Mouse (Mus musculus): ENCODE data around the gene Nepn. TPM values are rescaled to one million over a fixed set of nuclear protein-coding genes. Genes with fewer than 3 reads are reported as not detected.
A peak's percentile ranks its signal among the peaks of the same experiment; 100 is the strongest.

Nepn gene
- total and polyA plus RNA-seq, 3 experiments: not detected

DNA sequence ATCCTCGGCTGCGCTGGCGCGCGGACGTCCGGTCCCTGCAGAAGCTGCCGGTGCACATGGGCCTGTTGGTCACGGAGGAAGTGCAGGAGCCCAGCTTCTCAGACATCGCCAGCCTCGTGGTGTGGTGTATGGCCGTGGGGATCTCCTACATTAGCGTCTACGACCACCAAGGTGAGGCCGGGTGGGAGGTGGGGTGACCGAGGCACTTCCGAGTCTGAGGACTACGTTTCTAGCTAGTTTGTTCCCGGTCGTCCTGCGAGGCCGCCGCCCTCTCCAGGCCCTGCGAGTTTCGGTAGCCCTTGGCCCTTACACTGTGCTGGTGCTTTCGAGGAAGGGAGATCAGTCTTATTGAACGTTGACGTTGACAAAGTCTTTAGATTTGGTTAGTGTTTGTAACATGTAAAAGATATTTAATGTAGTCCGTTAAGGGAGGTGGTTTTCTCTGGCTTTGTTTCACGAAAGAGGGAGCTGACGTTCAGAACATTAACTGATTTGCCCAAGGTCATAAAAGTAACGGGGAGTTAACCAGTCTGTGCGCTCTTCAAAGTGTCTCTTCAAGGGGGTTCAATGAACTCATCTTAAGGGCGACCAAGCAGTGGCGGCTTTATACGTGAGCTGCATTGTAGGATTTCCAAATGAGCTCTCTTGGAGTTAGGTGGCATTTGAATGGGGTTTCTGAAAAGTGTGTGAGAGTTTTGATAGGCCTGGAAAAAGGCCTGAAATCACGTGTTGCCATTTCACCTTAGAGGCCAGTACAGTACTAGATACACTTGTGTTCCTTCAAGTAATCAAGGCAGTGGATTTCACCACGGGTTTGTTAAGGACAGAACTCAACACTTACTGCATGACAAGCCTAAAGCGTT is 29.5 kb downstream of the Nepn start:
- Histone ChIP-seq H3K27me3 (replicated peaks) (no peaks in the 10 kb centered on the region), H3K4me3 (replicated peaks in 1 of 3; ENCODE audit: low read depth in 2 of 3, low read length in 2 of 3, poor library complexity in 1 of 3) (peak overlapping the region; percentile 86 to 99 (median 92)), H3K4me1 (ENCODE audit: control insufficient read depth in 1 of 2, insufficient read depth in 2 of 2) (peaks cover 6 to 52% of the 10 kb centered on the region in 2 experiments; a peak in 3 of 4 replicates), H3K9ac (ENCODE audit: insufficient read depth, low read depth) (peak overlapping the region; percentile 77), H3K27ac (ENCODE audit: insufficient read depth, low read depth) (0 out of 2 replicates have a peak overlapping the region, but pooled peaks have one; percentile 31), H3K4me2 (ENCODE audit: insufficient read depth, low read depth, poor library complexity, severe bottlenecking) (peak overlapping the region; percentile 96), H3K79me2 (replicated peaks; ENCODE audit: control insufficient read depth, extremely low read depth, insufficient read depth, poor library complexity, severe bottlenecking) (peaks cover 31% of the 10 kb centered on the region), H3K36me3 (replicated peaks in 1 of 2; ENCODE audit: control insufficient read depth in 1 of 2, insufficient read depth in 1 of 2, low read length in 1 of 2) (peaks cover 0 to 21% of the 10 kb centered on the region in 2 experiments), H3K9me3 (replicated peaks; ENCODE audit: low read length) (no peaks in the 10 kb centered on the region)
- in situ Hi-C loops (cut with MboI; ENCODE audit: low pct_ligation_motif_present, low pct_unique_long_range_greater_than_20kb, low sequenced_read_pairs): no loop called here
- TF ChIP-seq USF2 (conservative IDR thresholded peaks at IDR 0.05; ENCODE audit: low read depth, low read length): peak; percentile 36; the same call in 1 of the 2 replicates
- TF ChIP-seq BHLHE40 (IDR thresholded peaks at IDR 0.05; ENCODE audit: low read depth, low read length): 0 out of 2 replicates have a peak, but pooled peaks have one; percentile 27
- no peak for TF ChIP-seq ZKSCAN1 (IDR thresholded peaks at IDR 0.05; ENCODE audit: borderline replicate concordance, low read depth, low read length)
- TF ChIP-seq MYC (IDR thresholded peaks at IDR 0.05; ENCODE audit: low read depth, low read length): 0 out of 2 replicates have a peak, but pooled peaks have one; percentile 10
- TF ChIP-seq HCFC1 (IDR thresholded peaks at IDR 0.05; ENCODE audit: low read depth, low read length): no peak
- dilution Hi-C loops (cut with MboI; ENCODE audit: extremely low pct_ligation_motif_present, extremely low pct_unique_long_range_greater_than_20kb, low sequenced_read_pairs): no loop called here
- DNase-seq (ENCODE audit: extremely low read depth): peak; percentile 30

DNA sequence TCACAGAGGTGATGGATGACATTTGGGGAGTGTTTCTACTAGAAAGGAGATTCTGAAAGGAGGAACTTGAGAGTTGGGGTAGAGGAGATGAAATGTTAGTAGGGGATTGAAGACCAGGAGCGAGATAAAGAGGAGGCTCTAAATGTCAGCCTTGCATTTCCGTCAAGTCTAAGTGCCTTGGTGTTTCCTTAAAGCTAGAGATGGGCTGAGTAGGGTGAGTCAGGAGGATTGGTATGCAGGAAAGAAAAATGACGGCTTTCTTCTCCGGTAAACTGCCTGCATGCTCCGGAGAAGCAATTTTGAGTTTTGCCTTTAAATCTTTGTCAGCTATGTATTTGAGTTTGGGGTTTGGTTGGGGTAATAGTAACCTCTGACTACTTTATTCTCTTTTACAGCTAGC is 30.2 kb downstream of the Nepn start:
- Histone ChIP-seq H3K4me3 (replicated peaks in 1 of 3; ENCODE audit: low read depth in 2 of 3, low read length in 2 of 3, poor library complexity in 1 of 3) (peak overlapping the region; percentile 86 to 99 (median 92)), H3K4me1 (ENCODE audit: control insufficient read depth in 1 of 2, insufficient read depth in 2 of 2) (peaks cover 6 to 58% of the 10 kb centered on the region in 2 experiments), H3K9me3 (replicated peaks; ENCODE audit: low read length) (no peaks in the 10 kb centered on the region), H3K27me3 (replicated peaks) (no peaks in the 10 kb centered on the region), H3K27ac (ENCODE audit: insufficient read depth, low read depth) (no peak overlapping the region), H3K4me2 (ENCODE audit: insufficient read depth, low read depth, poor library complexity, severe bottlenecking) (peak overlapping the region; percentile 96), H3K9ac (ENCODE audit: insufficient read depth, low read depth) (peak overlapping the region; percentile 77), H3K79me2 (replicated peaks; ENCODE audit: control insufficient read depth, extremely low read depth, insufficient read depth, poor library complexity, severe bottlenecking) (peaks cover 34% of the 10 kb centered on the region), H3K36me3 (replicated peaks in 1 of 2; ENCODE audit: control insufficient read depth in 1 of 2, insufficient read depth in 1 of 2, low read length in 1 of 2) (peaks cover 0 to 21% of the 10 kb centered on the region in 2 experiments)
- no peak for DNase-seq (ENCODE audit: extremely low read depth)
- in situ Hi-C loops (cut with MboI; ENCODE audit: low pct_ligation_motif_present, low pct_unique_long_range_greater_than_20kb, low sequenced_read_pairs) (no loop called here), dilution Hi-C loops (cut with MboI; ENCODE audit: extremely low pct_ligation_motif_present, extremely low pct_unique_long_range_greater_than_20kb, low sequenced_read_pairs) (no loop called here)
- TF ChIP-seq POLR2A (IDR thresholded peaks at IDR 0.05; ENCODE audit: low read depth, low read length): no peak
- no peak for TF ChIP-seq POLR2AphosphoS2 (IDR thresholded peaks at IDR 0.05; ENCODE audit: low read depth, low read length)
- TF ChIP-seq USF1 (IDR thresholded peaks at IDR 0.05; ENCODE audit: low read depth, low read length): no peak
- no peak for TF ChIP-seq ELF1 (IDR thresholded peaks at IDR 0.05; ENCODE audit: low read depth, low read length)

DNA sequence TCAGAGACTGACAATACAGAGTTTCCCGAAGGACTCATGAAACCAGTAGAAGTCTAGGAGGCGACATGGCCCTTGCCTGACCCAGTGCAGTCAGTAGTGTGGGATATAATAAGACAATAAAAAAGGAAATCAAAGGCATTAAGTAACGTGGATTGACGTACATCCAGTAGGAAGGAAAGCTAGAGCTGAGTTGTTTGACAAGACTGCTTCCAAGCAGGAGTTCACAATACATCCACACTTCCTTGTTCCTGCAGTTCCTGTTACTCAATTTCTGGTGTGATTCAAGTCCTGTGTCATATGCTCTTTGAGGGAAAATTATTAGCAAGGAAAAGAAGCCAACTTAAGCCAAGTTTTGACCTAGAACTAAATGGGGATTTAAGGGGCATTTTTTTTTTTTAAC is 30.6 kb downstream of the Nepn start:
- in situ Hi-C loops (cut with MboI; ENCODE audit: low pct_ligation_motif_present, low pct_unique_long_range_greater_than_20kb, low sequenced_read_pairs): no loop called here
- Histone ChIP-seq H3K9me3 (replicated peaks; ENCODE audit: low read length) (no peaks in the 10 kb centered on the region), H3K79me2 (replicated peaks; ENCODE audit: control insufficient read depth, extremely low read depth, insufficient read depth, poor library complexity, severe bottlenecking) (peaks cover 34% of the 10 kb centered on the region), H3K27ac (ENCODE audit: insufficient read depth, low read depth) (no peak overlapping the region), H3K4me3 (replicated peaks in 1 of 3; ENCODE audit: low read depth in 2 of 3, low read length in 2 of 3, poor library complexity in 1 of 3) (peak overlapping the region; percentile 10 to 99 (median 14)), H3K4me2 (ENCODE audit: insufficient read depth, low read depth, poor library complexity, severe bottlenecking) (peak overlapping the region; percentile 96), H3K9ac (ENCODE audit: insufficient read depth, low read depth) (peak overlapping the region; percentile 77), H3K27me3 (replicated peaks) (no peaks in the 10 kb centered on the region), H3K36me3 (replicated peaks in 1 of 2; ENCODE audit: control insufficient read depth in 1 of 2, insufficient read depth in 1 of 2, low read length in 1 of 2) (peaks cover 0 to 21% of the 10 kb centered on the region in 2 experiments), H3K4me1 (ENCODE audit: control insufficient read depth in 1 of 2, insufficient read depth in 2 of 2) (peaks cover 6 to 62% of the 10 kb centered on the region in 2 experiments)
- no peak for DNase-seq (ENCODE audit: extremely low read depth)
- TF ChIP-seq EP300 (IDR thresholded peaks at IDR 0.05; ENCODE audit: low read length) (no peak), ZMIZ1 (IDR thresholded peaks at IDR 0.05; ENCODE audit: low read depth, low read length) (no peak), SIN3A (IDR thresholded peaks at IDR 0.05; ENCODE audit: low read length) (no peak), MXI1 (IDR thresholded peaks at IDR 0.05; ENCODE audit: low read depth, low read length) (no peak), ZC3H11A (IDR thresholded peaks at IDR 0.05; ENCODE audit: low read depth, low read length) (no peak), E2F4 (IDR thresholded peaks at IDR 0.05; ENCODE audit: insufficient replicate concordance, low read depth, low read length) (no peak), RAD21 (IDR thresholded peaks at IDR 0.05; ENCODE audit: low read depth, low read length) (no peak), BHLHE40 (IDR thresholded peaks at IDR 0.05; ENCODE audit: low read depth, low read length) (no peak), JUN (IDR thresholded peaks at IDR 0.05; ENCODE audit: insufficient read depth, low read depth, low read length) (no peak), ELF1 (IDR thresholded peaks at IDR 0.05; ENCODE audit: low read depth, low read length) (no peak), TBP (conservative IDR thresholded peaks at IDR 0.05; ENCODE audit: low read depth, low read length) (no peak), CTCF (conservative IDR thresholded peaks at IDR 0.05 in 1 of 2, IDR thresholded peaks at IDR 0.05 in 1 of 2; ENCODE audit: low read depth in 2 of 2, low read length in 2 of 2) (no peak), POLR2A (IDR thresholded peaks at IDR 0.05; ENCODE audit: low read depth, low read length) (no peak), ZNF384 (IDR thresholded peaks at IDR 0.05; ENCODE audit: low read depth, low read length) (no peak), ETS1 (conservative IDR thresholded peaks at IDR 0.05; ENCODE audit: low read depth, low read length) (no peak), ZKSCAN1 (IDR thresholded peaks at IDR 0.05; ENCODE audit: borderline replicate concordance, low read depth, low read length) (no peak)
- dilution Hi-C loops (cut with MboI; ENCODE audit: extremely low pct_ligation_motif_present, extremely low pct_unique_long_range_greater_than_20kb, low sequenced_read_pairs): no loop called here
